Mouse (Mus musculus) bone marrow macrophage, adult 2 months (primary cell): Measurements from ENCODE around the gene Hist1h3e. TPM values are rescaled to one million over a fixed set of nuclear protein-coding genes. Genes with fewer than 3 reads are reported as not detected.

Experiments
- H3K27ac ChIP-seq: 2 replicates; pipeline ENCODE4 v1.5.1; 2012; ENCODE audit warnings: low read depth, low read length; ENCODE audit not compliant: insufficient read depth
- H3K4me1 ChIP-seq: 2 replicates; pipeline ENCODE4 v1.6.1; 2012; ENCODE audit warnings: low read length; ENCODE audit not compliant: control insufficient read depth, insufficient read depth
- H3K4me3 ChIP-seq: 2 replicates; pipeline ENCODE4 v1.5.1; 2012; ENCODE audit warnings: mild to moderate bottlenecking, low read length, moderate library complexity; ENCODE audit not compliant: insufficient read depth
- CTCF ChIP-seq: IDR thresholded peaks from 2 replicates; pipeline ENCODE4 v1.5.1; 2012; ENCODE audit warnings: low read depth, mild to moderate bottlenecking, low read length, moderate library complexity
- POLR2A ChIP-seq: IDR thresholded peaks from 2 replicates; pipeline ENCODE4 v1.6.1; 2012; ENCODE audit warnings: mild to moderate bottlenecking, low read depth, low read length, borderline replicate concordance
- polyA plus RNA-seq: library from polyadenylated mRNA; stranded (reverse); fragments of >200 nt; gene quantifications from 2 replicates; pipeline ENCODE4 v1.2.4, GENCODE M21; 2012; ENCODE audit not compliant: missing spikeins, insufficient read depth, insufficient read length

The Hist1h3e gene
- polyA plus RNA-seq, 1 experiment: 3.6 TPM

GRCm38 (mm10) chr13:23525901-23526300, 36.3 kb downstream of the Hist1h3e start:
- Histone ChIP-seq H3K4me3 (peak overlapping the region; percentile 44), H3K4me1 (peaks cover 10% of the 10 kb centered on the region), H3K27ac (no peak overlapping the region)
- TF ChIP-seq POLR2A: no peak
- TF ChIP-seq CTCF: no peak

- H3K27ac ChIP-seq: no peak overlapping the region
- no peak overlapping the region for H3K4me3 ChIP-seq
- H3K4me1 ChIP-seq: peaks cover 14% of the 10 kb centered on the region
- TF ChIP-seq CTCF (peak; percentile 85), POLR2A (no peak)
These were observed 37.5 kb downstream of the Hist1h3e start for GRCm38 (mm10) chr13:23524654-23525053.

- peaks cover 12% of the 10 kb centered on the region for H3K4me1 ChIP-seq
- H3K27ac ChIP-seq: no peak overlapping the region
- TF ChIP-seq POLR2A: no peak
- 0 out of 2 replicates have a peak overlapping the region, but pooled peaks have one; percentile 2 for H3K4me3 ChIP-seq
These were observed 38.2 kb downstream of the Hist1h3e start for GRCm38 (mm10) chr13:23523976-23524375.

- no peak overlapping the region; the same call in 1 of the 2 replicates for H3K4me3 ChIP-seq
These were observed 40.5 kb downstream of the Hist1h3e start for GRCm38 (mm10) chr13:23521703-23522102.

GRCm38 (mm10) chr13:23519416-23519815, 42.8 kb downstream of the Hist1h3e start:
- TF ChIP-seq POLR2A (no peak), CTCF (no peak)
- peak overlapping the region; percentile 32 for H3K27ac ChIP-seq
- peak overlapping the region; percentile 57 for H3K4me3 ChIP-seq
- H3K4me1 ChIP-seq: peaks cover 10% of the 10 kb centered on the region

More at GRCm38 (mm10) chr13:23521703-23522102, 40.5 kb downstream of the Hist1h3e start:
- no peak for TF ChIP-seq CTCF
- TF ChIP-seq POLR2A: no peak
- Histone ChIP-seq H3K27ac (no peak overlapping the region), H3K4me1 (peaks cover 7% of the 10 kb centered on the region)

- peaks cover 8% of the 10 kb centered on the region for H3K4me1 ChIP-seq
- TF ChIP-seq POLR2A (no peak), CTCF (no peak)
- peak overlapping the region; percentile 57 for H3K4me3 ChIP-seq
- H3K27ac ChIP-seq: peak overlapping the region; percentile 32
These were observed 43.3 kb downstream of the Hist1h3e start for GRCm38 (mm10) chr13:23518885-23519284.

- Histone ChIP-seq H3K27ac (peak overlapping the region; percentile 65), H3K4me1 (peaks cover 8% of the 10 kb centered on the region), H3K4me3 (peak overlapping the region; percentile 57)
- TF ChIP-seq POLR2A (no peak), CTCF (no peak)
These were observed 43.9 kb downstream of the Hist1h3e start for GRCm38 (mm10) chr13:23518295-23518603.

GRCm38 (mm10) chr13:23517603-23518294, 44.4 kb downstream of the Hist1h3e start:
- Histone ChIP-seq H3K4me1 (peaks cover 8% of the 10 kb centered on the region), H3K4me3 (peak overlapping the region; percentile 58), H3K27ac (peak overlapping the region; percentile 65)
- TF ChIP-seq CTCF (no peak), POLR2A (no peak)

- H3K4me3 ChIP-seq: peak overlapping the region; percentile 58
- H3K4me1 ChIP-seq: peaks cover 8% of the 10 kb centered on the region
- TF ChIP-seq POLR2A (no peak), CTCF (no peak)
- H3K27ac ChIP-seq: peak overlapping the region; percentile 24; the same call in 1 of the 2 replicates
These were observed 45.2 kb downstream of the Hist1h3e start for GRCm38 (mm10) chr13:23516822-23517602.

GRCm38 (mm10) chr13:23515826-23516620, 46.1 kb downstream of the Hist1h3e start:
- TF ChIP-seq POLR2A: no peak
- TF ChIP-seq CTCF: no peak
- peaks cover 8% of the 10 kb centered on the region for H3K4me1 ChIP-seq
- H3K27ac ChIP-seq: no peak overlapping the region
- H3K4me3 ChIP-seq: 0 out of 2 replicates have a peak overlapping the region, but pooled peaks have one; percentile 8
